Mouse (Mus musculus) thymus, adult 2 months (tissue): ENCODE measurements around the gene Cep104. TPM values are rescaled to one million over a fixed set of nuclear protein-coding genes. Genes with fewer than 3 reads are reported as not detected.
A peak's percentile ranks its signal among the peaks of the same experiment; 100 is the strongest.

Experiments used
- DNase-seq: peaks from one replicate; pipeline ENCODE4 v3.0.0; 2021
- H3K27ac ChIP-seq: fragments of 200-500 bp; 2 replicates; pipeline ENCODE4 v1.5.1; 2012; ENCODE audit warnings: low read length, control low read depth; ENCODE audit not compliant: control insufficient read depth, insufficient read depth
- H3K27me3 ChIP-seq: fragments of 200-500 bp; 2 replicates; pipeline ENCODE4 v1.6.1; 2012; ENCODE audit warnings: mild to moderate bottlenecking, low read length, moderate library complexity, mixed read lengths; ENCODE audit not compliant: control insufficient read depth, insufficient read depth
- H3K36me3 ChIP-seq: fragments of 200-500 bp; 2 replicates; pipeline ENCODE4 v1.6.1; 2012; ENCODE audit warnings: mild to moderate bottlenecking, low read length, moderate library complexity; ENCODE audit not compliant: control insufficient read depth, insufficient read depth
- H3K4me1 ChIP-seq: fragments of 200-500 bp; replicated peaks from 2 replicates; pipeline ENCODE4 v1.6.1; 2012; ENCODE audit warnings: low read length; ENCODE audit not compliant: control insufficient read depth, insufficient read depth
- H3K4me3 ChIP-seq: fragments of 200-500 bp; 2 replicates; pipeline ENCODE4 v1.5.1; 2012; ENCODE audit warnings: mild to moderate bottlenecking, low read length, control low read depth, moderate library complexity; ENCODE audit not compliant: control insufficient read depth, insufficient read depth
- CTCF ChIP-seq: fragments of 200-500 bp; IDR thresholded peaks from 2 replicates; pipeline ENCODE4 v1.5.1; 2012; ENCODE audit warnings: mild to moderate bottlenecking, control low read depth, low read length, moderate library complexity, borderline replicate concordance; ENCODE audit not compliant: control insufficient read depth, poor library complexity, insufficient read depth; ENCODE audit errors: extremely low read depth
- POLR2A ChIP-seq: fragments of 200-500 bp; IDR thresholded peaks from 2 replicates; pipeline ENCODE4 v1.6.1; 2012; ENCODE audit warnings: mild to moderate bottlenecking, low read length, control low read depth, moderate library complexity; ENCODE audit not compliant: control insufficient read depth, poor library complexity, insufficient read depth; ENCODE audit errors: extremely low read depth
- WGBS: fragments of 180-500 bp; shearing (Covaris S2); methylation state at CpG from one replicate; pipeline ENCODE4 v1.1.7; 2018; 5-methylcytosine and 5-hydroxymethylcytosine counted together
- polyA plus RNA-seq: library from polyadenylated mRNA; depleted of rRNA; stranded (reverse); fragments of >200 nt; gene quantifications from 2 replicates; pipeline ENCODE4 v1.2.3, GENCODE M21; 2012

Gene Cep104
- polyA plus RNA-seq, 1 experiment: 24.5 TPM

GRCm38 (mm10) chr4:154022407-154022806 lies 47.4 kb downstream of the Cep104 start:
- H3K4me3 ChIP-seq: no peak overlapping the region
- H3K27ac ChIP-seq: no peak overlapping the region
- peaks cover 31% of the 10 kb centered on the region for H3K36me3 ChIP-seq
- 87% methylated on average over 4 of the region's 4 CpGs for WGBS
- no peak for DNase-seq
- 0 out of 2 replicates have a peak, but pooled peaks cover 5% of the 10 kb centered on the region for H3K4me1 ChIP-seq
- TF ChIP-seq POLR2A: no peak
- no peaks in the 10 kb centered on the region for H3K27me3 ChIP-seq

GRCm38 (mm10) chr4:154022844-154023243 lies 47.9 kb downstream of the Cep104 start:
- peaks cover 27% of the 10 kb centered on the region for H3K36me3 ChIP-seq
- WGBS: 82% methylated on average over 4 of the region's 4 CpGs
- H3K4me3 ChIP-seq: no peak overlapping the region
- DNase-seq: no peak
- no peaks in the 10 kb centered on the region for H3K27me3 ChIP-seq
- no peak for TF ChIP-seq CTCF
- no peak for TF ChIP-seq POLR2A
- H3K27ac ChIP-seq: no peak overlapping the region
- 0 out of 2 replicates have a peak, but pooled peaks cover 5% of the 10 kb centered on the region for H3K4me1 ChIP-seq

- WGBS: 45% methylated on average over 8 of the region's 8 CpGs
These were observed 49.0 kb downstream of the Cep104 start for GRCm38 (mm10) chr4:154023754-154024601.

GRCm38 (mm10) chr4:154024729-154025521 lies 49.9 kb downstream of the Cep104 start:
- Histone ChIP-seq H3K4me3 (no peak overlapping the region), H3K4me1 (0 out of 2 replicates have a peak, but pooled peaks cover 5% of the 10 kb centered on the region), H3K36me3 (peaks cover 10% of the 10 kb centered on the region; the same call in 1 of the 2 replicates), H3K27ac (no peak overlapping the region), H3K27me3 (no peaks in the 10 kb centered on the region)
- TF ChIP-seq CTCF (no peak), POLR2A (no peak)
- 63% methylated on average over 17 of the region's 17 CpGs for WGBS
- DNase-seq: no peak

More at GRCm38 (mm10) chr4:154023754-154024601, 49.0 kb downstream of the Cep104 start:
- no peak for TF ChIP-seq CTCF
- no peak for TF ChIP-seq POLR2A
- H3K4me3 ChIP-seq: no peak overlapping the region
- H3K36me3 ChIP-seq: peaks cover 17% of the 10 kb centered on the region
- no peak for DNase-seq
- 0 out of 2 replicates have a peak, but pooled peaks cover 5% of the 10 kb centered on the region for H3K4me1 ChIP-seq
- no peaks in the 10 kb centered on the region for H3K27me3 ChIP-seq
- no peak overlapping the region for H3K27ac ChIP-seq

- H3K27ac ChIP-seq: no peak within 1 kb of the TSS
- WGBS: 11% methylated on average over 33 of the region's 33 CpGs
- no peaks in the 10 kb centered on the region for H3K27me3 ChIP-seq
- DNase-seq: peak; percentile 19
- no peak within 1 kb of the TSS; the same call in 1 of the 2 replicates for H3K4me3 ChIP-seq
- H3K36me3 ChIP-seq: 0 out of 2 replicates have a peak, but pooled peaks cover 3% of the 10 kb centered on the region
- no peak for TF ChIP-seq CTCF
- TF ChIP-seq POLR2A: no peak
- H3K4me1 ChIP-seq: 0 out of 2 replicates have a peak, but pooled peaks cover 5% of the 10 kb centered on the region
These were observed 50.8 kb downstream of the Cep104 start, which contains the start of gene Smim1 for GRCm38 (mm10) chr4:154025641-154026440. Gene Smim1, minus strand, starts transcription at chr4:154026230.

- Histone ChIP-seq H3K27ac (no peak overlapping the region), H3K36me3 (no peaks in the 10 kb centered on the region), H3K27me3 (no peaks in the 10 kb centered on the region), H3K4me3 (no peak overlapping the region), H3K4me1 (0 out of 2 replicates have a peak, but pooled peaks cover 5% of the 10 kb centered on the region)
- WGBS: 31% methylated on average over 2 of the region's 2 CpGs
- TF ChIP-seq CTCF (no peak), POLR2A (no peak)
- DNase-seq: no peak
These were observed 51.4 kb downstream of the Cep104 start for GRCm38 (mm10) chr4:154026441-154026761.
